Mouse (Mus musculus) cerebellum, adult 18-20 months (tissue): ENCODE measurements around the gene Cdc42.
A peak's percentile ranks its signal among the peaks of the same experiment; 100 is the strongest.

ENCODE experiments used
- DNase-seq, 2 experiments: peaks; one replicate each; pipeline ENCODE4 v3.0.0; 2021

Cdc42 gene

DNA sequence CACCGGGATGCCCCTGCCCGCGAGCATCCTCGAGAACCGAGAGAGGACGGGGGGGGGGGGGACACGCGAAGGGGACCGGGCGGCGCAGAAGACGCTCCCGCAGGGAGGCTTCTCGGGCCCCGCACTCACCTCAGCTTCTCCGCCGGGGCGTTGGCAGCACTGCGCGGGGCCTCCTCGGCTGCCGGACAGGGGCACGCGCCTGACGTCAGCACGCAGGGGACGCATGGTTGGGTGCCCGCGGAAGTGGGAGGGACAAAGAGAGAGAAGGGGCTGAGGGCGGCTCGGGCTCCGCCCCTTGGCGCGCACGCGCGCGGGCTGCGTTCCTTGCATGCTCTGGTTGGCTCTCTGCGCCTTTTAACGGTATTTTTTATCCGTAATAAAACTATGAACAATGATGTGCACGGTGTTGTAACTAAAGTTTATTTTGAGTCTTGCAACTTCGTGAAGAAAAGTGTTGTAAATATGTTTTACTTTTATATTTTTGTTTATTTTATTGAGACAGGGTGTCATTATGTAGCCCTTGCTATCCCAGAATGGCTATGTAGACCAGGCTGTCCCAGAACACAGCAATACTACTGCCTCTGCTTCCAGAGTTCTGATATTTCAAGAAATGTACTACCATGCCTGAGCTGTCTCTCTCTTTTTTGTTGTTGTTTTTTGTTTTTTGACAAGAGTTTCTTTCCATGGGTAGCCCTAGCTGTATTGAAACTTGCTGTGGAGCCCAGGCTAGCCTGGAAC is at the start of gene Cdc42:
Gene Cdc42 (minus strand): TSS at position 204 of the 738 bp plus-strand sequence.
- DNase-seq = peak; percentile 99

DNA sequence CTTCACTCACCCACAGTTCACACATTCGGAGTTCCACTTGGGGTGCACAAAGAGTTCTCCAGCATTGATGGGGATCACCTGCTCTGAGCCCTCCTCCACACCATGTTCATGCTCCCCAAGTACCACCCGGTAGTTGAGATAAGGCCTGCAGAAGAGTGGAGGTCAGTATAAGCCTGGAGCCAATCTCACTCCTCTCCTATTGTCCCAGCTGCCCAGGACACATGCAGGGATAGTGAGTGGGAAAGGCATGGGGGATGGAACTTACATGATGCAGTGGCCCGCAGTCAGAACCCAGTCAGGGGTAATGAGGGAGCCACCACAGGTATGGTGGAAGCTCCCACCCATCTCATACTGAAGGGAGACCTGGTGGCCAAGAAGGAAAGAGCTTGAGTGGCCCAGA is 48.1 kb upstream of the Cdc42 start:
- no peak for DNase-seq

DNA sequence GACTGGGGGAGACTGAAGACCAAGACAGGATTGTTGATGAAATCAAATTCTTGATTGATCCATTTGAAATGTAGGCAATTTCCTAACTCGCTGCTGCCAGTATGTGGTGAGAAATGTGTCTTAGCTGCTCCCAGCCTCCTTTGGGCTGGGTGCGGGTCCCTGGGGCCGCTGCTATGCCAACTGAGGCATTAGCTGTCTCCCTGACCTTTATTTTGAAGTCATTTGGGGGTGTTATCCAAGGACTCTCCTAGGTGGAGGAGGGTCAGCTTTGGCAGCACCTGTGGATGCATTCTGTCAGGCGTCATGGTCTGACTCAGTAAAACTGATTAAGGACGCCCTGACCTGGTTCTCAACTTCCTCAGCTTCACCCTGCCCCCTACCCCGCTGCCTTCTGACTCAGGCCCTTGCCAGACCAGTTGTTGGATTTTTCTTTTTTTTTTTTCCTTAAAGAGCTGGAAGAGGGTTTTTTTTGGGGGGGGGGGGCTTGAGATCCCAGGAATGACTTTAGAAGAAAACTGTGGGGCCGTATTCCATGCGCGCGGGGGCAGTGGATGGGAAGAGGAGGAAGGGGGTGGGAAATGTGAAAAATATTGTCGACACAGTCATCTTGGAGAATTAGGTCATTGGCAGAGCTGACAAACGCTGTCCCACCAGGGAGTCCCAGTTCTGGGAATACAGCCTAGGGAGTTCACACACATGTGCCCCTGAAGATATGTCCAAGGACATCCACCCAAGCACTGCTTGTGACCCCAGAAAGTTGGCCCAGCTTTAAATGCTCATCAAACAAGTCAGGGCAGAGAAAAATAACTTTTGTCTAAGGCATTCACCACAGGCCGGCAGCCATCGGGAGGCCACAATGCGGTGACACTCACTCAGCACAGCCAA is 39.4 kb upstream of the Cdc42 start:
- DNase-seq = peak; percentile 74 to 77

DNA sequence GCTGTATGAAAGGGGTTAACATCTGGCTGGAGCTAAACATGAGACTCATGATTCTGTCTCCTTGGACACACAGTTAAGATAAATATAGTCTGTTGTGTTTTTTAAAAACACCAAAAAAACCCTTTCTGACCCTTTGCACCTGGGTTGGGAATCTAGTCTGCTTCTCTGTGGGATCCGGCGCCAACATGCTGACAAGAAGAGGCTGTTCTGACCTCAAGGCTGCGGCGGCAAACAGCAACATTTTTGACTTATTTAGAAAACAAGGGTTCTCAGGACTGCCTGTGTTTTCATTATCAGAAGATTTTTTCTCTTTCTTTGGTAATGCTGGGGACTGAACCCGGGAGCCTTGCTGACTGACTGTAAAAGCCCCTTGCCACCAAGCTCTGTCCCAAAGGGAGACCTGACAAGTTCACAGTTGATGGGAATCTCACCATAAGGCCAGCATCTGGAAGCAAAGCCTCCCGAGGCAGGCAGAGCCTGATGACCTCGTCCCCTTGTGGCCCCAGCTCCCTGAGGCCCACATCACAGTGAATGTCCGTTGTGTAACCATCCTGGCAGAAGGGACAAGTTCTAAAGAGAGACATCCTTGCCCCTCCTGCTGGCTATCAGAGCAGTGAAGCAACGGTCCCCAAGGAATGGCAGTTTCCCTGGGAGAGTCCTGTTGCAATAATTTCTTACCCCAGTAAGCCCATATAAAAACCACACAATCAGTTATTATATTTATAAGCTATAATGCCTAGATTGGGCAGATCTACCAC is 36.0 kb upstream of the Cdc42 start:
- DNase-seq = no peak

DNA sequence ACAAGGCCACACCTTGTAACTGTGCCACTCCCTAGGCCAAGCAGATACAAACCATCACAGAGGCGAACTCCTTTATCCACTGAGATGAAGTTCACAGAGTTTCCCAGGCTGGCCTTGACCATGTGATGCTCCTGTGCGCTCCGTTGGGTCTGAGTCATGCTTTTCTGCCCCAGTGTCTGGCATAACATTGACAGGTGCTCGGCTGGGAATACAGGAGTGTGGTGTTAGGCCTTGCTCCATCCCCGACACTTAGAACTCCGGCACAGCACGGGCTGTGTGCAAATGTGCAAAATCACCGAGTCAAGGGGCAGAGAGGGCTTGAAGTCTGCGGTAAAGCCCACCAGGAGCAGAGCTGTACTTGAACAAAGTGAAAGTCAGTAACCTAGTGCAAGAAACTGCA is 35.4 kb upstream of the Cdc42 start:
- no peak for DNase-seq

- no peak for DNase-seq
These were observed 33.8 kb upstream of the Cdc42 start for GRCm38 (mm10) chr4:137391287-137391686.

GRCm38 (mm10) chr4:137390196-137390595 is 32.7 kb upstream of the Cdc42 start:
- peak; percentile 42 to 46 for DNase-seq

DNA sequence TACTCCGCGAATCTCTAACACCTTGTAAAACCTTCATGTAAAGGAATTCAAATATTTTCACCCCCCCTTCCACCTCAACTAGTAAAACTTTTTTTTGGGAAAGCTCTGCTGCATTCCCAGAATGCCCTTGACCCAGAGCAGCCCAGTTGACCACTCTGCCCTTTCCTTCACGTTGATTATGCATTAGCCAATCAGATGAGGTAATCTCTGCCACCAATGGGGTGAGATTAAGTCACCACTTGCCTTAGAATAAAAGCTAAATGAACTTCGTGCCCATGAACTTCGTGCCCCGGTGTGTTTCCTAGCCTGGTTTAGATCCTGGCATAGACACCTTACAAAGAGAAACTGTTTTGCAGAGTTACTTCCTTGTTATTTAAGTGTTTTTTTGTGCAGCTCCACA is 31.5 kb upstream of the Cdc42 start:
- peak in 1 of 2 experiments; percentile 25 for DNase-seq

GRCm38 (mm10) chr4:137388059-137388794 is 30.7 kb upstream of the Cdc42 start:
- DNase-seq = peak; percentile 86 to 90

DNA sequence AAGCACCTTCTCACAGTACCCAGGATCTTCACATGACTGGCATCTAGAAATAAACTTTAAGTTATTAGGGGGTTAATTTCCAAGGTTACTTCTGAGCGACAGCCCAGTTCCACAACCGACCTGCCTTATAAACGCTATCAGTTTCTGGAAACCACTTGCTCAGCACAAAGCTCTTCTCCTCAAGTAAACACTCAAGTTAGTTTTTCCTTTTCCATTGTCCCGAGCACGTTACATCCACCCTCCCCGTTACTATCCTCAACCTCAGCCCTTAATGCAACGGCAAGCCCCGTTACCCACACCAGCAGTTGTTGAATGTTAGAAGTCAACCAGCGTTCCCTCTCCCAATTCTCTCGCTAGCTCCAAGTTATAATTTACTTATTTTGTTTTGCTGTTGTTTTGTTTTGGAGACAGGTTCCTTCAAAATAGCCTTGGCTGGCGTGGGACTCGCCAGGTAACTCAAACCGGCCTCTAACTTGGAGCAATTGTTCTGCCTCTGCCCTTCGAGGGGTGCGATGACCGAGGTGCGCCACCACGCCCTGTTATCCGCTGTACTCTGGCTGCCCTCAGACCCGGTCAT is 30.1 kb upstream of the Cdc42 start:
- no peak for DNase-seq

DNA sequence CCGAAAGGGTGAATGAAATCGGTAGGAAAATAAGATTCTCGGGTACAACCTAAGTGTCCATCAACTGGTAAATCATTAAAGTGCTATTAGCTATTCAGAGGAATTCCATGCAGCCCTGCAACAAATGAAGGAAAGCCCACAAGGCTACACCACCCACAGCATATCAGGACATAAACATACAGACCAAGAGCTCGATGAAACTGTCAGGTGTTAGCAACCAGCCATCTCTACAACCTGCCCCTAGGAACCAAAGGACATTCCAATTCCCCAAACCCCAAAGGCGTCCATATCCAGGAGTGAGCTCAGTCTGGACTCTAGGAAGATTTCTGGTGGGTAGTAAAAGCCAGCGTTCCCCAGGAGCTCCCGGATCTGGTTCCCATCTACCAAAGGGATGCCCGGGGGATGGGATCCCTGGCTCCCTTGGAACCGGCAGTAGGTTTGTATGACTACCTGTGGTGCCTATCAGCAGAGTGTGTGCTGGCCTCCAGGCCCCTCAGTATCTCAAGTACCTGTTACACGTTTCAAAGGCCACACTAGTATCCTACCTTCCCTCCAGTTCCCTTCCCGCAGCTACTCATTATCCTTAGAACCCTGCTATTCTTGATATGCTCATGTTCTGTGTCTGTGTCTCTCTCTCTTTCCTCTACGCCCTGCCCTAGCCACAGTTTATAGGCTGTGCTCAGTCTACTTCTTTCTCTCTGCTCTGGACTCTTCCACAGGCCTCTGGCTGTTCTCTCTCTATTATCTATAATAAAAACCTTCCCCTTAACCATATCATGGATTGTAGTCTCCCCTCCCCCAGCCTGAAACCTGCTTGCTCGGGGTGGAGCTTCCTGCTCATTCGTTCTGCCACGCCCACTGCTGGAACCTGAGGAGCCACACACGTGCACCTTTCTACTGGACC is 23.4 kb upstream of the Cdc42 start:
- DNase-seq = no peak

DNA sequence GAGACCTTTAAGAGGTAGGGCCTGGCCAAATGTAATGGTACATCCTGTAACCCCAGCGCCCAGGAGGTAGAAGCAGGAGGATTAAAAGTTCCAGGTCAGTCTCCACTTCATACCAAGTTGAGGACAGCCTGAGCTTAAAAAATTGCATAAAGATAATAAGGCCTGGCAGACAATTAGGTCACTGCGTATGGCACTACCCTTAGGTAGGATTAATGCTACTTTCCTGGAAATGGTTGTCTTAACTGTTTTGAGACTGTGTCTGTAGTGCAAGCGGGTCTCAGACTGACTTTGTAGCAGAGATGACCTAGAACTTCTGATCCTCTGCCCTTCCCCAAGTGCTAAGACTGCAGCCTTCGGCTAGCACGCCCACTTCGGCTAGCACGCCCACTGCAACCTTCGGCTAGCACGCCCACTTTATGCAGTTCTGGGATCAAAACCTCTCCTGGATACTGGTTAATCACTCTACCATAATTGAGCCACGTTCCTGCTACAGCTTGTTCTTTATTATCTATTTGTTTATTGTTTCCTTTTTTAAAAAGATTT is 22.3 kb upstream of the Cdc42 start:
- DNase-seq = no peak

DNA sequence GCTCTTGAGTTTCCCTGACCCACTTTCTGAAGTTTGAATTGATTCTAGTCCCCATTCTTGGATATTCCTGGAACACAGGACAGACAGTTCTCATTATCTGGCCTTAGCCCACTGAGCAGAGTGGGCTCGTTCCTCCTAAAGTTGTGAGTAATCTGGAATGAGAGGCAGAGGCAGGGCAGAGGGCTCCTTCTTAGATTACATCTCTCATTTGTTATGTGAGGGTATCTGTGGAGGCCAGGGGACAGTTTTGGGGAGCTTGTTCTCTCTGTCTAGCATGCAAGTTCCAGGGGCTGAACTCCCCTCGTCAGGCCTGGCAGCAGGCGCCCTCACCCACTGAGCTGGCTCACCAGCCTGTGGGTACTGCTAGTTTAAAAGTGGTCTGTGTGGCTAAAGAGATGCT is 21.6 kb upstream of the Cdc42 start:
- DNase-seq = no peak

- DNase-seq = no peak
These were observed 20.2 kb upstream of the Cdc42 start for GRCm38 (mm10) chr4:137377526-137378304.

DNA sequence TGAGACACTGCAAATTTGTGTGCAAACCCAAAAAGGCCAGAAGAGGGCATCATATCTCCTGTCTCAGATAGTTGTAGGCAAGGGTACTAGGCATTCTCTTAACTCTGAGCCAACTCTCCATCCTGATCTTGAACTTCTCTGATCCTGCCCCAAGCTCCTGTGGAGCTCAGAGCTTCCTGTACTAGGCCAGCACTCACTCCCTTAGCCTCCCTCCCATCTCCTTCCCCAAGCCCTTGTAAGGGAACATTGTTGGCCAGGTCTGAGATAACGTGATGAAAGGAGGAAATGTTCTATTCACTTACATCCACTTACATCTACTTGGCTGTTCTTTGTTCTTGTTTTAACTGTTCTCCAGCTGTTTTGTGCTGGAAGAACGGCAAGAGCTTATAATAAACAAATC is 19.3 kb upstream of the Cdc42 start:
- no peak for DNase-seq

DNA sequence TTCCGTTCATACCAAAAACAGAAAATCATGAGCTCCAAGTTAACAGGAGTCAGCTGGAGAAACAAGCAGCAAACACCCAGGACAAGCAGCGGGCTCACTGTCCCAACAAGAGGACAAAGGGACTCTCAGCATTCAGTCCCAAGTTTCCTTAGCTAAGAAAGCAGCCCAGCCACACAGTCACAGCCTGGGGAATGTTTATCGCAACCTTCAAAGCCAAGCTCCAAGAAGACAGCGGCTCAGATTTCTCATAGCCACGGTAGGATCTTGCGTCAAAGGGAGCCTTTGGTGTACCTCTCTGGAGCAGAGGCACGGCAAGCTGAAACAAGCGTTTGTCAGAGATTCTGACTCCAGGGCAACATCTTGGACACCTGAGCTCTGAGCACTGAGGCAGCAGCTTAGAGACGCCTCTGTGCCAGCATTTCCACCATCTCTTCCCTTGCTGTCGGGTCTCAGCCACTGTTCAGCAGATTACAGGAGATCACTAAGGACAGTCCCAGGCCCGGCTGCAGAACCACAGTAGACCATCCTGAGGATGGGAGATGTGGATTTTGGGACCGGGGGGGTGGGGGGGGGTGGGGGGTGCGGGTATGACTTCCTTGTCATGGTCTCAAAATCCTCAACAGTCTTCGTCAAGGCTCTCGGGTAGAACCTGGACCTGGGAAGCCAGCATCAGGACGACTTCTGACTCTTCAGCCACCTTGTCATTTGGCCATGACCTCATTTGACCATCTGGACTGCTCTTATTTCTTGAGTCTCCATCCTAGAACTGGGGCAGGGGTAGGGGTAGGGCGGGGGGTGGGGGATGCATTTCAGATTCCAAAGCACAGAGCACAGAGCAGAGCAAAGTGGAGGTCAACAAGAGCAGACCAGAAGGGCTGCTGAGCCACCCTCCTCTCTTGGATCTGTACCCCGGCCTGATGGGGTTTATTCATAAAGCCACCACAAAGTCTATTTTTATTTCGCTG is 18.1 kb upstream of the Cdc42 start:
- DNase-seq = peak; percentile 38 to 60

- DNase-seq = no peak
These were observed 16.2 kb upstream of the Cdc42 start for GRCm38 (mm10) chr4:137373711-137374110.

GRCm38 (mm10) chr4:137371596-137372523 is 14.3 kb upstream of the Cdc42 start:
- DNase-seq = no peak
